10 mouse cellular contexts compared by ENCODE assay signal in genomic region chr2:32964659-32965457, GRCm38 (mm10). TPM values are rescaled to one million over a fixed set of nuclear protein-coding genes. Genes with fewer than 3 reads are reported as not detected.
A peak's percentile ranks its signal among the peaks of the same experiment; 100 is the strongest.
DNase-seq lines count a peak whose midpoint lies in the region; ATAC-seq and TF ChIP-seq lines count a peak whose summit lies in the region.
"Had no signal": no experiment of that assay in that cellular context is flagged by ENCODE, and none has a peak within 500 bp of the region (broad histone marks: within the 10 kb centered on the region; RNA-seq: fewer than 3 reads in every experiment).

No protein-coding gene starts in this region.

- no peak overlapping the region for H3K4me2 ChIP-seq in forebrain, postnatal 0 days (ENCODE audit: low read depth)
- no peak overlapping the region for H3K4me2 ChIP-seq in forebrain, embryonic 14.5 days (ENCODE audit: low read length)
- H3K4me2 ChIP-seq in limb, embryonic 12.5 days = no peak overlapping the region

- WGBS in forebrain, postnatal 0 days = 29% methylated on average over 10 of the region's 10 CpGs
- WGBS in forebrain, embryonic 14.5 days = 25% methylated on average over 10 of the region's 10 CpGs
- WGBS in limb, embryonic 12.5 days = 28% methylated on average over 10 of the region's 10 CpGs

- H3K4me3 ChIP-seq in forebrain, postnatal 0 days (ENCODE audit: low read depth, low read length) = no peak overlapping the region
- no peak overlapping the region for H3K4me3 ChIP-seq in forebrain, embryonic 14.5 days (ENCODE audit: low read depth, low read length)
- H3K4me3 ChIP-seq in limb, embryonic 12.5 days (replicated peaks) = no peak overlapping the region; the same call in 1 of the 2 replicates

- no peaks in the 10 kb centered on the region for H3K9me3 ChIP-seq in forebrain, postnatal 0 days (ENCODE audit: low read length)
- H3K9me3 ChIP-seq in forebrain, embryonic 14.5 days (replicated peaks; ENCODE audit: control insufficient read depth, low read length) = no peaks in the 10 kb centered on the region
- H3K9me3 ChIP-seq in limb, embryonic 12.5 days = no peaks in the 10 kb centered on the region

- no peak for DNase-seq in forebrain, postnatal 0 days
- no peak for DNase-seq in forebrain, embryonic 14.5 days (ENCODE audit: low spot score)
- DNase-seq in 416B (ENCODE audit: low read depth) (peak; percentile 51), ZHBTc4 (ENCODE audit: low read depth, low spot score) (peak; percentile 64)
- no peak for DNase-seq in gastrocnemius, adult 18-20 months (ENCODE audit: low spot score)
- DNase-seq in thymus, postnatal 4 days = no peak
- no peak for DNase-seq in thymus, postnatal 14 days
- DNase-seq: kidney, postnatal 10 days; lung, postnatal 14 days had no signal

- peak overlapping the region; percentile 6; the same call in 1 of the 2 replicates for H3K9ac ChIP-seq in forebrain, postnatal 0 days
- no peak overlapping the region for H3K9ac ChIP-seq in forebrain, embryonic 14.5 days (ENCODE audit: low read length)
- H3K9ac ChIP-seq in limb, embryonic 12.5 days (replicated peaks) = no peak overlapping the region

- peaks cover 12% of the 10 kb centered on the region for H3K4me1 ChIP-seq in forebrain, postnatal 0 days (ENCODE audit: insufficient read depth)
- peaks cover 20% of the 10 kb centered on the region for H3K4me1 ChIP-seq in forebrain, embryonic 14.5 days (ENCODE audit: control insufficient read depth, insufficient read depth, low read length)
- H3K4me1 ChIP-seq in limb, embryonic 12.5 days (replicated peaks) = peaks cover 53% of the 10 kb centered on the region

- no peak overlapping the region for H3K27ac ChIP-seq in forebrain, postnatal 0 days (ENCODE audit: low read depth, low read length)
- no peak overlapping the region for H3K27ac ChIP-seq in forebrain, embryonic 14.5 days (ENCODE audit: low read depth, low read length)
- peak overlapping the region; percentile 29; the same call in 1 of the 2 replicates for H3K27ac ChIP-seq in limb, embryonic 12.5 days

- H3K36me3 ChIP-seq in forebrain, postnatal 0 days (ENCODE audit: insufficient read depth) = peaks cover 21% of the 10 kb centered on the region
- peaks cover 30% of the 10 kb centered on the region for H3K36me3 ChIP-seq in forebrain, embryonic 14.5 days (ENCODE audit: control insufficient read depth, insufficient read depth, low read length)
- peaks cover 28% of the 10 kb centered on the region for H3K36me3 ChIP-seq in limb, embryonic 12.5 days

- no peak for ATAC-seq in forebrain, postnatal 0 days
- ATAC-seq in forebrain, embryonic 14.5 days = no peak
- ATAC-seq in limb, embryonic 12.5 days (ENCODE audit: insufficient number of reproducible peaks, insufficient read depth, low FRiP score, low TSS enrichment, low read depth) = no peak

- no peaks in the 10 kb centered on the region for H3K27me3 ChIP-seq in forebrain, postnatal 0 days (ENCODE audit: insufficient read depth, low read length)
- no peaks in the 10 kb centered on the region for H3K27me3 ChIP-seq in forebrain, embryonic 14.5 days (replicated peaks; ENCODE audit: control insufficient read depth, insufficient read depth, low read length)
- H3K27me3 ChIP-seq in limb, embryonic 12.5 days = no peaks in the 10 kb centered on the region

- TF ChIP-seq CTCF in forebrain, postnatal 0 days (IDR thresholded peaks at IDR 0.05; ENCODE audit: low read depth) = no peak

RNA-seq across cellular contexts. Expression of gene Lrsam1, which starts 3.4 kb away (rescaled TPM):
- total RNA-seq in forebrain, postnatal 0 days (2014; rRNA removed) = 23.1 and 28.7 TPM in 2 replicates
- polyA plus RNA-seq in forebrain, postnatal 0 days (2015; fragmentation: Nextera tagmentation; extraction: Ambion mirVana) = 12.7 and 17.4 TPM in 2 replicates
- polyA plus RNA-seq in forebrain, embryonic 14.5 days (2014; fragmentation: Nextera tagmentation; extraction: Ambion mirVana) = 13.6 and 15.7 TPM in 2 replicates
- 10.4 and 11.8 TPM in 2 replicates for polyA plus RNA-seq in limb, embryonic 12.5 days (2016; fragmentation: Nextera tagmentation; extraction: Ambion mirVana)
- total RNA-seq in gastrocnemius, adult 18-20 months (2021) = 10 to 100 TPM; 11.5 to 13.5 TPM

RNA-seq across cellular contexts. Expression of gene Rpl12, which starts 3.5 kb away (rescaled TPM):
- 266 and 507 TPM in 2 replicates for total RNA-seq in forebrain, postnatal 0 days (2014; rRNA removed)
- polyA plus RNA-seq in forebrain, postnatal 0 days (2015; fragmentation: Nextera tagmentation; extraction: Ambion mirVana) = 102 and 129 TPM in 2 replicates
- polyA plus RNA-seq in forebrain, embryonic 14.5 days (2014; fragmentation: Nextera tagmentation; extraction: Ambion mirVana) = 94.3 and 128 TPM in 2 replicates
- polyA plus RNA-seq in limb, embryonic 12.5 days (2016; fragmentation: Nextera tagmentation; extraction: Ambion mirVana) = 184 and 185 TPM in 2 replicates
- total RNA-seq in gastrocnemius, adult 18-20 months (2021) = 10 to 100 TPM; 78.4 to 90.0 TPM

RNA-seq across cellular contexts. Expression of gene Slc2a8, which starts 17.0 kb away (rescaled TPM):
- total RNA-seq in forebrain, postnatal 0 days (2014; rRNA removed) = 18.9 and 26.9 TPM in 2 replicates
- 22.8 and 24.6 TPM in 2 replicates for polyA plus RNA-seq in forebrain, postnatal 0 days (2015; fragmentation: Nextera tagmentation; extraction: Ambion mirVana)
- polyA plus RNA-seq in forebrain, embryonic 14.5 days (2014; fragmentation: Nextera tagmentation; extraction: Ambion mirVana) = 11.2 TPM in 2 replicates
- 25.4 and 25.7 TPM in 2 replicates for polyA plus RNA-seq in limb, embryonic 12.5 days (2016; fragmentation: Nextera tagmentation; extraction: Ambion mirVana)
- 10 to 100 TPM; 11.4 to 13.1 TPM for total RNA-seq in gastrocnemius, adult 18-20 months (2021)

Comparison
In these comparisons a context has a peak if more than half of its experiments do, and no peak if none do; other contexts are left out.
1. DNase-seq: peak in 416B (single experiment) and ZHBTc4 (single experiment); none in forebrain, postnatal 0 days (single experiment), forebrain, embryonic 14.5 days (single experiment), gastrocnemius, adult 18-20 months (single experiment), thymus, postnatal 4 days (single experiment) and thymus, postnatal 14 days (single experiment).